Mouse (Mus musculus): ENCODE results near the gene Fxyd1. TPM values are rescaled to one million over a fixed set of nuclear protein-coding genes. Genes with fewer than 3 reads are reported as not detected.

Fxyd1 gene
- total RNA-seq, 2 experiments from 2014 or later, result 90.9 to 114 TPM

DNA sequence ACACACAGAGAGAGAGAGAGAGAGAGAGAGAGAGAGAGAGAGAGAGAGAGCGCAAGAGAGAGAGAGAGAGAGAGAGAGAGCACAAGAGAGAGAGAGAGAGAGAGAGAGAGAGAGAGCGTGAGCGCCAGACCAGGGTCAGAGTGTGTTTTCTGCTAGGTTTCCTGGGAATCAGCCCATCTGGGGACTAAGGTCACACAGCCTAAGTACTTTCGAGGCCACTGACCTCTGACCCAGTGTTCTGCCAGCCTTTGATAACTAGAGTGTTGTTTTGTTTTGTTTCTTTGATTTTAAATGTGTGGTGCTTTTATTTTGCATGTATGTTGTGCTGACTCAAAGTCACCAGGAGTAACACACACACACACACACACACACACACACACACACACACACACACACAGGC, 1.1 kb downstream of the Fxyd1 start:
- no peak for DNase-seq (ENCODE audit: low spot score in 2 of 2)
- no peak for TF ChIP-seq CTCF (conservative IDR thresholded peaks at IDR 0.05)
- Histone ChIP-seq H3K4me3 (no peak overlapping the region), H3K27ac (0 out of 2 replicates have a peak overlapping the region, but pooled peaks have one; percentile 51)

DNA sequence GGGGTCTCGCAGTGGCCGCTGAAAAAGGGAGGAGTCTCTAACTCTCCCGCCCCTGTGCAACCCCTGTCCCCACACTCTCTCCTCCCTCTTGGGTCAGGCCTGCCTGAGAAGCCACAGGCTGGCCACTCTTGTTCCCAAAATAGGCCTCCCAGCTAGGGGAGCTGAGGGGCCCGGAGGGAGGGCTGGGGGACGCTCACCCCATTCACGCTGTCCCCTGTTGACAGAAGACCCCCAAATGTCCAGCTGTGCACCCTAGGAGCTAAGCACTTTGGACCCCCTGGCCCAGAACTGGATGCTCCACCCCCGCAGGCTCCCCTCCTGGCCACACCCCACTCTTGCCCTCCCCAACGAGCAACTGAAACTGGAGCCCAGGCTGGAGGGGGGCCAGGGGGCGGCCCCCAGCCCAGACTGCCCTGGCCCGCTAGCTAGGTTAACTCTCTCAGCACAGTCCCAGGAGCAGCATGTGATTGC, 1.6 kb downstream of the Fxyd1 start:
- no peak for DNase-seq (ENCODE audit: low spot score in 2 of 2)
- H3K27ac ChIP-seq, result peak overlapping the region; percentile 83
- peak overlapping the region; percentile 44 for H3K4me3 ChIP-seq
- no peak for TF ChIP-seq CTCF (conservative IDR thresholded peaks at IDR 0.05)

DNA sequence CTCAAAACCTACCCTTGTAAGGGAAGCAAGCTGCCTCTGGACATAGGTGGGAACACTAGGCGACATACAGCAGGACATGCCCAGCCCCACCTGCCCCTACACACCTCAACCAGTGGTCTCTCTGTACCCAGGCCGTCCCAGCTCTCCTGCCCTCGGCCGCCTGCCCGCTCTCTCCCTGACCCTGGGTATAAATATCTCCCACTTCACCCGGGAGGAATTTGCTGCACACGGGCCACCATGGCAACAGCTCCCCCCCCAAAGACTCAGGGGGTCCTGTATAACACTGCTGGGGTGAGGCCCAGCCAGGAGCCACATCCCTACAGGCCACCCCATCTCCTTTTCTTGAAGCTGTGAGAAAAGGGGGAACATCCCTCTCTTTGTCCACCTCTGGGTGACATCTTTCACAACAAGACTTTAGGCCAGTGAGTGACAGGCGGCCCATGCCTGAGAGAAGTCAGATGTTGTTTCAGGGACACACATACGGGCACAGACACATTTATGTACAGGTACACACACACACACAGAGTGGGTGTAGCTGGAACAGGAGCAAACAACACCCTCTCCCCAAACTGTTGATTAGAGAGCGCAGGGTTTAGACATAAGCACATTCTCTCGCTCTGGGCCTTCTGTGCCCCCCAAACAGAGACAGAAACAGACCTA, 2.2 kb downstream of the Fxyd1 start:
- no peak for DNase-seq (ENCODE audit: low spot score in 2 of 2)
- TF ChIP-seq CTCF (conservative IDR thresholded peaks at IDR 0.05), result no peak
- H3K27ac ChIP-seq, result peak overlapping the region; percentile 83
- peak overlapping the region; percentile 44 for H3K4me3 ChIP-seq

DNA sequence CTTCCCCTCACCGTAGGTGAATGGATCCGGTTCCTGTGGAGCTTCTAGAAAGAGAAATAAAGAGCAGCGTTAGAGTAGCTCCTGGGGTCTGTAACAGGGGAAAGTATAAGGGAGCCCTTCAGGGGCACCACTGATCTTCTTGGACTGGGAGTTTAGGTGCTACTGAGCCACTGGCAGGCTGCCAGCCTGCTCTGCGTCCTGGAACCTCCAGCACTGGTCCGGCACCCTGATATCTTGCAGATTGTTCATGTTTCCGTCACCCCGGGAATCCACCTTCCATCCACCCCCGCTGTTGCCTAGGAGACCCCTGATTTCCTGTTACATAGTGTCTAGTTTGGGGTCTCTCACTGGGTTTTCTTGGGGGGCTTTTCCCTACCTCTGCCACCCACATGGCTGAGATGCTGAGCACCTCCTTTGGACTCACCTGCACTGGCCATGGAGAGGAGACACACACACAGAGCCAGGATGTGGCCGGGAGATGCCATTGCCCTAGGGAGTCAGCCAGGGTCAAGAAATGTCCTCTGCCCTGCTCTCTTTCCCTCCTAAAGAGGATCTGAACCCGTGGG, 3.0 kb downstream of the Fxyd1 start:
- H3K27ac ChIP-seq, result peak overlapping the region; percentile 83
- peak overlapping the region; percentile 44 for H3K4me3 ChIP-seq
- no peak for DNase-seq (ENCODE audit: low spot score in 2 of 2)
- no peak for TF ChIP-seq CTCF (conservative IDR thresholded peaks at IDR 0.05)

DNA sequence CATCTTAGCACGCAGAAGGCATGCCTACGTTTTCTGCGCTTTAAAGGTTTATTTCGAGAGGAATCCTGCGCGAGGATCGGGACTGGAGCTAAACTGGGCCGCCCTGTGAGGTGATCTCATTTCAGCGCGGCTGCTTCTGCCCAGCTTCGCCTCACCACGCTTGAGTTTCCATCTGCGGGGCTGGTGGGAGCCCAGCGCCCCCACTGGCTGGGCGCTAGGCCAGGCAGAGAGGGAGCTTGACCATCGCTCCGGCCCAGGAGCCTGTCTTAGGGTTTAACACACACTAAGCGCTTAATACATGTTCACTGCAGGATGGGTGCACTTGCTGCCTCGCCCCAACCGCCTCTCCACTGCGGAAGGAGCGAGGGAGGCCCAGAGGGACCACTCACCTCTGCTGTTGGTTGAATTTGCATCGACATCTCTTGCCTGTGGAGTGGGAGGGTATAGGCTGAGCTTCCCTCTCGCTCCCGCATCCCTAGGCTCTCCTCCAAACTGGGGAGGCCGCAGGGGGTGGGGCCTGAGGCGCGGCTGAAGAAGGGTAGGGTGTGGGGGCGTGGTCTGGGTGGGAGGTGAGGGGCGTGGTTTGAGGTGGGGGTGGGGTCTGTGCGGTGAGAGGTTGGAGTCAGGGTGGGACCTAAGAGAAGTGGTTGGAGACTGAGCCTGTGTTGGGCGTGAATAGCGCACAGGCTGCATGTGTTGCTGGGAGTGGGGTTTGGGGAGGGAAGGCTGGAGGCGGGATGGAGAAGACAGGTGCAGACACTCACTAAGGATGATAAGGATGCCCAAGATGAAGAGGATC, 4.2 kb downstream of the Fxyd1 start:
- peak overlapping the region; percentile 83 for H3K27ac ChIP-seq
- peak; percentile 37 for TF ChIP-seq CTCF (conservative IDR thresholded peaks at IDR 0.05)

DNA sequence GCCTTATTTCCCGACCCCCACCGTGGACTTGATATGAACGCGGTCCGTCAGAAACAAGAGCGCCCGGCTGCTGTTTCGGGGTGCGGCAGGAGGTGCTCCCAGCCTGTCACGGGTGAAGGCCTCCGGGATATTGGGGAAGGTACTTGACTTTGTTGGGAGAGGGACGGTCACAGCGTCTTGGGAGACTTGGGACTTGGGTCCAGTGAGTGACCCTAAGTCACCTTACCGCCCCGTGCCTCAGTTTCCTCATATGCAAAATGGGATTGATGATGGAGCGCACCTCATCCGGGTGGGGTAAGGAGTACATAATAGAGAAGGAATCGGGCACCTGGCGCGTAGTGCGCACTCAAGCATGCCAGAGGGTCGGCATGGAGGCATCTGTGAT, 4.8 kb downstream of the Fxyd1 start:
- peak overlapping the region; percentile 75 for H3K27ac ChIP-seq
- no peak for DNase-seq (ENCODE audit: low spot score in 2 of 2)
- TF ChIP-seq CTCF (conservative IDR thresholded peaks at IDR 0.05), result no peak

More for the DNA sequence above, 4.2 kb downstream of the Fxyd1 start:
- DNase-seq (ENCODE audit: low spot score in 2 of 2), result peak; percentile 61 to 62
- peak overlapping the region; percentile 44 for H3K4me3 ChIP-seq

DNA sequence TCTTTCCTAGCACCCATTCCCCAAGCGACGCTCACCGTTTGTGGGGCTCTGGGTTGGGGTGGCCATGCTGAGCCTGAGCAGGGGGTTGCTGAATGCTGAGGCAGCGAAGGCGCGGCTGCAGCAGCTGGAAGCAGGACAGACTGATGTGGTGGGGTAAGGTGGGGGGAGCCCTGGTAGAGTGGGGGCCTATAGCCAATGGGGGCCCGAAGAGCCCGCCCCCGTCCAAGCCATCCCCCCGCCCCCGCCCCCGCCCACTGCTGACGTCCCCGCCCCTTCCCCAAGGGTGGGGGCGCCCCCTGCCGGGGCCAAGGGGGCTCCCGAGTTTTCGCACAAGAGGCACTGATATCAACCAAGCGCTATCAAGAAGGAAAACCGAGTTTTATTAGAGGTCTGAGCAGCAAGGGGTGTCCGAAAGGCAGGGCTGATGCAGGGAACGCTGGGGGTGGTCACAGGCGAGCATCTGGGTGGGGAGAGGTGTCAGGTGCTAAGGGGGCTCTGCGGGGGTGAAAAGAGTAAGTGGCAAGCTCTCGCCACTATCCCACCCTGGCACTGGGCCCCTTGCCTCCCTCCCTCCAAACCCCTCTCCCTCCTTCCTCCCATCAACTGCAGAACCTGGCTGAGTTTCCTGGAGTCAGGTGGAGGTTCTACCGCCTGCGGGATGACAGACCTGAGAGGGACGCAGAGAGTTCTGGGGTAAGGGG, 5.5 kb downstream of the Fxyd1 start, which contains the start of gene Fxyd7:
Gene Fxyd7, minus strand, starts transcription at position 147 of the 701 bp plus-strand sequence.
- peak within 1 kb of the TSS; percentile 75 for H3K27ac ChIP-seq
- no peak for DNase-seq (ENCODE audit: low spot score in 2 of 2)
- TF ChIP-seq CTCF (conservative IDR thresholded peaks at IDR 0.05), result peak; percentile 39
- H3K4me3 ChIP-seq, result peak within 1 kb of the TSS; percentile 54

More for the DNA sequence above, 4.8 kb downstream of the Fxyd1 start:
- H3K4me3 ChIP-seq, result peak overlapping the region; percentile 43

DNA sequence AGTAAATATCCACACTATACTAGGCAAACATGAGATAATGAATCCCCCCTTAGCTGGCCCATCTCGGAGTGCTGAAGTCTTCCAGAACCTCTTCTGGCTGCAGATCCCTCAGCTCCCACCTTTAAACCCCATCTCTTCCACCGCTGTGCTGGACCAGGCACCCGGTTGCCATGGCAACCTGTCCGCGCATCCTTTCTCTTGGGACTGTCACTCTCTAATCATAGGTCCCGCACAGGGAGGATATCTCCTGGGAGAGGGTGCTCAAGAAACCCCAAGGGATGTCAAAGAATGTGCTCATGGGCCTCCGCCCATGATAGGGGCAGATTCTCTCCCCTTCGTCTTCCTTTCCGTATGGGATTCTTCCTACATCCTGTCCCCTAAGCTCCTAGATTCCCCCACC, 6.1 kb downstream of the Fxyd1 start:
- TF ChIP-seq CTCF (conservative IDR thresholded peaks at IDR 0.05), result no peak
- DNase-seq (ENCODE audit: low spot score in 2 of 2), result no peak
- H3K27ac ChIP-seq, result peak overlapping the region; percentile 75
- peak overlapping the region; percentile 54 for H3K4me3 ChIP-seq

DNA sequence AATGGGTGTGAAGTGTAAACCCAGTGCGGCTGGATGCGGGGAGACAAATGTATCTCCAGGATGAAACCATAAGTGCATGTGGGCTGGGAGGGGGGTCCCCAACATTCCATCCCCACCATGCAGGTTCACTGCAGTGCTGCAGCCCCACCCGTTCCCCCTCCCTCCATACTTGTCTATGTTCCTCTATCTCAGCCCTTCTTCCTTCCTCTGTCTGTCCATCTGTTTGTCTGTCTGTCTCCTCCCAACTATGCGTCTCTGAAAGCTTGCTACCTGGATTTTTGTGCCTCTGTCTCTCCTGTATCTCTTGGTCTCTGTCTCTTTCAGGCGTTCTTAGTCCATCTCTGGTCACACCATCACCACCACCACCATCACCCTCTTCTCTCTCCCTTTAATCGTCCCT, 6.5 kb downstream of the Fxyd1 start:
- Histone ChIP-seq H3K27ac (peak overlapping the region; percentile 75), H3K4me3 (peak overlapping the region; percentile 54)
- DNase-seq (ENCODE audit: low spot score in 2 of 2), result no peak
- TF ChIP-seq CTCF (conservative IDR thresholded peaks at IDR 0.05), result no peak

DNA sequence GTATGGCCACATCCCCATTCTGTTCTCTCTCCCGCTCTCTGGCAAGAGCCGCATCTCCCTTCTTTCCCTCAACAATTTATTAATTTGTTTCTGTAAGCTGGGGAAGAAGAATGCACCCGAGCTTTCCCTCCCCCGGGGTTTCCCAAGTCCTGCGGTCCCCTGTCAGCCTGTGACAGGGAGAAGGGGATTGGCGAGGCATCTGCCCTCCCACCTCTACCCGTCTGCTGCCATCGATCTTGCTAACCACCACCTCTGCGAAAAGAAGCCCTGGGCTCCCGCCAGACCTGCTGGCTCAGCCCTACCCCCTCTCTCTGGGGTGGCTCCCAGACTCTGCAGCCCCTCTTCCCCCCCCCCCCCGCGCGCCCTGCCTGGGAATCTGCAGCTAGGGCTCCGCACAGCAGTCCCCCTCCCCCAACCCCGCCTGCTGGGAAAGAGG, 7.1 kb downstream of the Fxyd1 start:
- Histone ChIP-seq H3K27ac (peak overlapping the region; percentile 1; the same call in 1 of the 2 replicates), H3K4me3 (peak overlapping the region; percentile 54)
- no peak for DNase-seq (ENCODE audit: low spot score in 2 of 2)
- no peak for TF ChIP-seq CTCF (conservative IDR thresholded peaks at IDR 0.05)

DNA sequence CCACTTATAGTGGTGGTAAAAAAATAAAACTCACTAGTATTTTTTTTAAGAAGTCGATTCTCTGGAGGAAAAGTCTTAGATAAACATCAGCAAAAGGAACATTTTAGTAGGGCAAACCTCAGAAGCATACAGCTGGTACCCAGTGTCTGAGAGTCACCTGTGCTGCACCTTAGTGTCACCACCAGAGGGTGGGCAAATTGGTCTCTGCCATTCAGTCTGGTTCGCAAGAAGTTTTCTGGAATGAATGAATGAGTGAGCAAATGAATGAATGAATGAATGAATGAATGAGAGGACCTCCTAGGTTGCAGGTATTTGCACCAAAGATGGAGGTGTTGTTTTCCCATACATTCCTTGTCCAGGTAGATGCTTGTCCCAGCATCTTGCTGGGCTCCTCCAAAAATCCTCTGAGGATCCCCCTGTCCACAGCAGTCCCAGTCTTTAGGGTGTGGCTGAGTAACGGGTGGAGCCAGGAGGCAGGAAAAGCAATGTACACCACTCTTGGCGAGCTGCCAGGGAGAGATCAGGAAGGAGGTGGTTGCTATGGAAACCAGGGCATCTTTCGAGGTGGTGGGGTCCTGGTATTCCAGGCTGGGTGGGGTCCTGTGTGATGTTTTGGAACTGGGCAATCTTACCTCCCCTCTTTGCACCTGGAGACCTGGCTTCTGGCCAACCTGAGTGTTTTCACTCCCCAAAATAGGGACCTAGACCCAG, 7.7 kb downstream of the Fxyd1 start:
- Histone ChIP-seq H3K27ac (peak overlapping the region; percentile 1; the same call in 1 of the 2 replicates), H3K4me3 (peak overlapping the region; percentile 54)
- DNase-seq (ENCODE audit: low spot score in 2 of 2), result no peak
- TF ChIP-seq CTCF (conservative IDR thresholded peaks at IDR 0.05), result peak; percentile 45

DNA sequence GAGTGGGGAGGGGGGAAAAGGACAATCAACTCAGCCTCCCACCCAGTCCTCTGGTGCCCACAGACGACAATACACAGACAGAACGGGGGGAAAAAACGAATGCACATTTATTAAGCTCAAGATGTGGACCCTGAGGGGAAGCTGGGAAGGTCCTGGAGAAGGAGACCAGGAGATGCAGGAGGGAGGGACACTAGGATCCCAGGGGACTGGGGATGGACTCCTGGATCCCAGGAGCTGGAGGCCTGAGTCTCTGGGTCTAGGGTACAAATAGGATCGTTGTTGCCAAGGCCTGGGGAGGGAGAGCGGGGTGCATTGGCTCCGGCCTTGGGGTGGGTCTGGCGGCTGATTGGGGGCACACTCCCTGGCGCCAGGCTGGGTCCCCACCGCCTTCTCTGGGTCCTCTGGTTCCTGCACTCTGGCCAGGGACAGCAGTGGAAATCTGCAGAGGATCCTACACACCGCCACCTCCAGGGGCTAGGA, 14.5 kb downstream of the Fxyd1 start, which contains the start of gene Fxyd5:
Gene Fxyd5, minus strand, starts transcription at position 51 of the 480 bp plus-strand sequence.
- no peak for TF ChIP-seq CTCF (conservative IDR thresholded peaks at IDR 0.05)
- H3K27ac ChIP-seq, result peak within 1 kb of the TSS; percentile 52; the same call in 1 of the 2 replicates
- peak within 1 kb of the TSS; percentile 35 for H3K4me3 ChIP-seq
- DNase-seq (ENCODE audit: low spot score in 2 of 2), result no peak
